Mouse (Mus musculus) layer of hippocampus, postnatal 25 days (tissue): ENCODE measurements around the gene Olfr54. TPM values are rescaled to one million over a fixed set of nuclear protein-coding genes. Genes with fewer than 3 reads are reported as not detected.
"Not testable (repeated sequence)": the region's sequence is repeated elsewhere in the genome, so short reads cannot be mapped to it uniquely, and the experiment has no call there.

Source experiments
- DNase-seq, 2 experiments: peaks; one replicate each; pipeline ENCODE4 v3.0.0; 2022; ENCODE audit warnings: mixed read lengths in 2 of 2, low spot score in 1 of 2; ENCODE audit errors: extremely low spot score in 1 of 2
- total RNA-seq, 2 experiments: library from RNA; stranded (reverse); gene quantifications; 2 replicates each; pipeline ENCODE4 v1.2.3; 2021

The Olfr54 gene
- not detected for total RNA-seq

GRCm38 (mm10) chr11:51013936-51014335, at the start of gene Olfr54:
TSS of gene Olfr54 (plus strand) at chr11:51014236.
- no peak for DNase-seq

GRCm38 (mm10) chr11:50964886-50965285, 49.1 kb upstream of the Olfr54 start:
- no peak for DNase-seq

GRCm38 (mm10) chr11:50966230-50966629, 47.8 kb upstream of the Olfr54 start, which contains the start of gene Olfr1378:
TSS of gene Olfr1378 (plus strand) at chr11:50966530.
- no peak for DNase-seq

- no peak for DNase-seq
These were observed 36.8 kb upstream of the Olfr54 start for GRCm38 (mm10) chr11:50977216-50977615.

GRCm38 (mm10) chr11:50981667-50982066, 32.4 kb upstream of the Olfr54 start, which contains the start of gene Olfr1377:
TSS of gene Olfr1377 (plus strand) at chr11:50981967.
- no peak for DNase-seq

- no peak for DNase-seq
These were observed 10.7 kb upstream of the Olfr54 start, which contains the start of gene Olfr51 for GRCm38 (mm10) chr11:51003296-51003695. TSS of gene Olfr51 (plus strand) at chr11:51003596.

GRCm38 (mm10) chr11:51011821-51012220, 2.2 kb upstream of the Olfr54 start:
- no peak for DNase-seq

GRCm38 (mm10) chr11:51016341-51016740, 2.3 kb downstream of the Olfr54 start:
- DNase-seq = no peak

GRCm38 (mm10) chr11:51026811-51027210, 12.8 kb downstream of the Olfr54 start:
- not testable (repeated sequence) for DNase-seq

- DNase-seq = not testable (repeated sequence)
These were observed 15.3 kb downstream of the Olfr54 start for GRCm38 (mm10) chr11:51029381-51029780.

- DNase-seq = no peak
These were observed 16.2 kb downstream of the Olfr54 start for GRCm38 (mm10) chr11:51030225-51030624.

- DNase-seq = peak; percentile 10 to 17
These were observed 18.8 kb downstream of the Olfr54 start for GRCm38 (mm10) chr11:51032851-51033250.

GRCm38 (mm10) chr11:51034141-51034540, 20.1 kb downstream of the Olfr54 start:
- DNase-seq = not testable (repeated sequence)

GRCm38 (mm10) chr11:51035951-51036350, 21.9 kb downstream of the Olfr54 start:
- DNase-seq = no peak

GRCm38 (mm10) chr11:51044776-51045175, 30.7 kb downstream of the Olfr54 start:
- DNase-seq = not testable (repeated sequence)

GRCm38 (mm10) chr11:51047809-51048208, 33.8 kb downstream of the Olfr54 start, which contains the start of gene Olfr1375:
TSS of gene Olfr1375 (plus strand) at chr11:51048109.
- not testable (repeated sequence) for DNase-seq

GRCm38 (mm10) chr11:51051678-51052077, 37.6 kb downstream of the Olfr54 start:
- DNase-seq = no peak

GRCm38 (mm10) chr11:51053230-51053629, 39.2 kb downstream of the Olfr54 start:
- peak in 1 of 2 experiments; percentile 11 for DNase-seq

- peak; percentile 44 to 63 for DNase-seq
These were observed 45.1 kb downstream of the Olfr54 start, which contains the start of gene Zfp354a for GRCm38 (mm10) chr11:51059151-51059571. TSS of gene Zfp354a (plus strand) at chr11:51059257.

- no peak for DNase-seq
These were observed 45.6 kb downstream of the Olfr54 start for GRCm38 (mm10) chr11:51059640-51060039.

- DNase-seq = no peak
These were observed 46.9 kb downstream of the Olfr54 start for GRCm38 (mm10) chr11:51060981-51061380.

GRCm38 (mm10) chr11:51063276-51063675, 49.2 kb downstream of the Olfr54 start:
- DNase-seq = no peak
